ENCODE assay signal across 8 mouse cellular contexts in genomic region chrX:47913543-47913938, GRCm38 (mm10). TPM values are rescaled to one million over a fixed set of nuclear protein-coding genes. Genes with fewer than 3 reads are reported as not detected.
DNase-seq lines count a peak whose midpoint lies in the region; ATAC-seq and TF ChIP-seq lines count a peak whose summit lies in the region.

No protein-coding gene starts in this region.

- no peak overlapping the region for H3K27ac ChIP-seq in forebrain, embryonic 10.5 days
- H3K27ac ChIP-seq in forebrain, embryonic 16.5 days (ENCODE audit: low read length), result no peak overlapping the region
- H3K27ac ChIP-seq in liver, embryonic 12.5 days, result no peak overlapping the region
- H3K27ac ChIP-seq in liver, embryonic 11.5 days (ENCODE audit: low read depth, low read length), result no peak overlapping the region
- no peak overlapping the region for H3K27ac ChIP-seq in hindbrain, postnatal 0 days
- no peak overlapping the region for H3K27ac ChIP-seq in midbrain, postnatal 0 days (ENCODE audit: low read depth, low read length)

- no peaks in the 10 kb centered on the region; the same call in 1 of the 2 replicates for H3K36me3 ChIP-seq in forebrain, embryonic 10.5 days (replicated peaks)
- H3K36me3 ChIP-seq in forebrain, embryonic 16.5 days (ENCODE audit: control insufficient read depth, insufficient read depth), result no peaks in the 10 kb centered on the region
- no peaks in the 10 kb centered on the region for H3K36me3 ChIP-seq in liver, embryonic 12.5 days
- no peaks in the 10 kb centered on the region for H3K36me3 ChIP-seq in liver, embryonic 11.5 days (ENCODE audit: control insufficient read depth, insufficient read depth, low read length)
- no peaks in the 10 kb centered on the region for H3K36me3 ChIP-seq in hindbrain, postnatal 0 days (ENCODE audit: insufficient read depth, low read length)
- no peaks in the 10 kb centered on the region for H3K36me3 ChIP-seq in midbrain, postnatal 0 days (ENCODE audit: insufficient read depth, low read length)

- no peak for TF ChIP-seq CTCF in hindbrain, postnatal 0 days (IDR thresholded peaks at IDR 0.05; ENCODE audit: low read depth)
- no peak for TF ChIP-seq CTCF in midbrain, postnatal 0 days (IDR thresholded peaks at IDR 0.05)

- no peak overlapping the region for H3K9ac ChIP-seq in forebrain, embryonic 16.5 days (replicated peaks; ENCODE audit: low read depth, low read length)
- H3K9ac ChIP-seq in liver, embryonic 12.5 days, result no peak overlapping the region
- H3K9ac ChIP-seq in liver, embryonic 11.5 days (ENCODE audit: low read depth, low read length), result no peak overlapping the region
- no peak overlapping the region for H3K9ac ChIP-seq in hindbrain, postnatal 0 days (replicated peaks; ENCODE audit: low read length)
- no peak overlapping the region for H3K9ac ChIP-seq in midbrain, postnatal 0 days (replicated peaks; ENCODE audit: low read length, poor library complexity, severe bottlenecking)

- no peak overlapping the region for H3K4me2 ChIP-seq in forebrain, embryonic 16.5 days (ENCODE audit: low read length)
- H3K4me2 ChIP-seq in liver, embryonic 12.5 days, result peak overlapping the region; percentile 66; the same call in 1 of the 2 replicates
- no peak overlapping the region; the same call in 1 of the 2 replicates for H3K4me2 ChIP-seq in liver, embryonic 11.5 days
- H3K4me2 ChIP-seq in hindbrain, postnatal 0 days (ENCODE audit: low read depth, low read length), result peak overlapping the region; percentile 60
- H3K4me2 ChIP-seq in midbrain, postnatal 0 days (ENCODE audit: low read depth, low read length, poor library complexity, severe bottlenecking), result peak overlapping the region; percentile 57; the same call in 1 of the 2 replicates

- H3K27me3 ChIP-seq in forebrain, embryonic 10.5 days (ENCODE audit: poor library complexity, severe bottlenecking), result no peaks in the 10 kb centered on the region
- H3K27me3 ChIP-seq in forebrain, embryonic 16.5 days (replicated peaks; ENCODE audit: control insufficient read depth, insufficient read depth, low read length), result no peaks in the 10 kb centered on the region
- no peaks in the 10 kb centered on the region for H3K27me3 ChIP-seq in liver, embryonic 12.5 days (replicated peaks)
- H3K27me3 ChIP-seq in liver, embryonic 11.5 days (replicated peaks; ENCODE audit: control insufficient read depth, insufficient read depth, low read length), result no peaks in the 10 kb centered on the region
- no peaks in the 10 kb centered on the region for H3K27me3 ChIP-seq in hindbrain, postnatal 0 days (ENCODE audit: insufficient read depth, low read length)
- H3K27me3 ChIP-seq in midbrain, postnatal 0 days (ENCODE audit: insufficient read depth, low read length), result no peaks in the 10 kb centered on the region

- H3K4me1 ChIP-seq in forebrain, embryonic 10.5 days, result peaks cover 8% of the 10 kb centered on the region
- H3K4me1 ChIP-seq in forebrain, embryonic 16.5 days (replicated peaks; ENCODE audit: control insufficient read depth, insufficient read depth, low read length), result no peaks in the 10 kb centered on the region
- 0 out of 2 replicates have a peak, but pooled peaks cover 10% of the 10 kb centered on the region for H3K4me1 ChIP-seq in liver, embryonic 12.5 days
- H3K4me1 ChIP-seq in liver, embryonic 11.5 days (replicated peaks; ENCODE audit: control insufficient read depth, insufficient read depth, low read length), result no peaks in the 10 kb centered on the region
- no peaks in the 10 kb centered on the region for H3K4me1 ChIP-seq in hindbrain, postnatal 0 days (ENCODE audit: insufficient read depth, low read length)
- no peaks in the 10 kb centered on the region for H3K4me1 ChIP-seq in midbrain, postnatal 0 days (ENCODE audit: insufficient read depth, low read length)

- no peaks in the 10 kb centered on the region for H3K9me3 ChIP-seq in forebrain, embryonic 10.5 days
- H3K9me3 ChIP-seq in forebrain, embryonic 16.5 days (ENCODE audit: control insufficient read depth, low read length), result no peaks in the 10 kb centered on the region
- no peaks in the 10 kb centered on the region for H3K9me3 ChIP-seq in liver, embryonic 12.5 days (replicated peaks)
- no peaks in the 10 kb centered on the region for H3K9me3 ChIP-seq in liver, embryonic 11.5 days (ENCODE audit: control insufficient read depth, low read length)
- no peaks in the 10 kb centered on the region for H3K9me3 ChIP-seq in hindbrain, postnatal 0 days (ENCODE audit: low read length)
- no peaks in the 10 kb centered on the region for H3K9me3 ChIP-seq in midbrain, postnatal 0 days (ENCODE audit: low read length)

- no peak for DNase-seq in forebrain, embryonic 10.5 days (ENCODE audit: extremely low spot score, low spot score)
- DNase-seq in liver, embryonic 11.5 days (ENCODE audit: low spot score), result no peak
- no peak for DNase-seq in hindbrain, postnatal 0 days (ENCODE audit: low spot score)
- no peak for DNase-seq in midbrain, postnatal 0 days (ENCODE audit: low spot score)
- no peak for DNase-seq in thymus, postnatal 4 days

- peak overlapping the region; percentile 73; the same call in 1 of the 2 replicates for H3K4me3 ChIP-seq in forebrain, embryonic 10.5 days
- no peak overlapping the region for H3K4me3 ChIP-seq in forebrain, embryonic 16.5 days (replicated peaks; ENCODE audit: low read length)
- no peak overlapping the region for H3K4me3 ChIP-seq in liver, embryonic 12.5 days
- no peak overlapping the region for H3K4me3 ChIP-seq in liver, embryonic 11.5 days (ENCODE audit: low read depth, low read length)
- no peak overlapping the region; the same call in 1 of the 2 replicates for H3K4me3 ChIP-seq in hindbrain, postnatal 0 days (ENCODE audit: low read length)
- peak overlapping the region; percentile 63; the same call in 1 of the 2 replicates for H3K4me3 ChIP-seq in midbrain, postnatal 0 days (ENCODE audit: low read depth, low read length)

- WGBS in forebrain, embryonic 10.5 days, result 88% methylated on average over 7 of the region's 7 CpGs
- WGBS in forebrain, embryonic 16.5 days, result 84% methylated on average over 7 of the region's 7 CpGs
- 57% methylated on average over 7 of the region's 7 CpGs for WGBS in liver, embryonic 12.5 days (ENCODE audit: insufficient replicate concordance)
- WGBS in liver, embryonic 11.5 days, result 74% methylated on average over 7 of the region's 7 CpGs
- 68% methylated on average over 7 of the region's 7 CpGs for WGBS in hindbrain, postnatal 0 days
- WGBS in midbrain, postnatal 0 days, result 70% methylated on average over 7 of the region's 7 CpGs

- ATAC-seq in forebrain, embryonic 16.5 days, result no peak
- ATAC-seq in liver, embryonic 12.5 days, result no peak
- no peak for ATAC-seq in liver, embryonic 11.5 days (replicated peaks; ENCODE audit: low FRiP score)
- ATAC-seq in hindbrain, postnatal 0 days, result no peak
- ATAC-seq in midbrain, postnatal 0 days (ENCODE audit: low FRiP score), result no peak
- no peak for ATAC-seq in monocyte, adult 5-6 weeks (replicated peaks; ENCODE audit: insufficient number of reproducible peaks, low FRiP score, low TSS enrichment, poor library complexity, severe bottlenecking)

RNA-seq across cellular contexts. Expression of gene Ocrl, which starts 1.4 kb away (rescaled TPM):
- polyA plus RNA-seq in forebrain, embryonic 10.5 days (2016; fragmentation: Nextera tagmentation; extraction: Ambion mirVana), result 17.2 and 19.0 TPM in 2 replicates
- polyA plus RNA-seq in forebrain, embryonic 16.5 days (2015; fragmentation: Nextera tagmentation; extraction: Ambion mirVana), result 22.5 and 28.9 TPM in 2 replicates
- polyA plus RNA-seq in liver, embryonic 12.5 days (2016; fragmentation: Nextera tagmentation; extraction: Ambion mirVana), result 5.8 and 6.7 TPM in 2 replicates
- 11.8 and 12.8 TPM in 2 replicates for polyA plus RNA-seq in liver, embryonic 11.5 days (2014; fragmentation: Nextera tagmentation; extraction: Ambion mirVana)
- 33.9 and 38.9 TPM in 2 replicates for total RNA-seq in hindbrain, postnatal 0 days (2014; rRNA removed)
- 23.8 and 25.2 TPM in 2 replicates for polyA plus RNA-seq in hindbrain, postnatal 0 days (2015; fragmentation: Nextera tagmentation; extraction: Ambion mirVana)
- 38.8 and 48.9 TPM in 2 replicates for total RNA-seq in midbrain, postnatal 0 days (2014; rRNA removed)
- polyA plus RNA-seq in midbrain, postnatal 0 days (2015; fragmentation: Nextera tagmentation; extraction: Ambion mirVana), result 28.1 and 30.9 TPM in 2 replicates
- 6.5 to 13.6 TPM (median 6.7 TPM) in 3 replicates for total RNA-seq in monocyte, adult 5-6 weeks (2017)

RNA-seq across cellular contexts. Expression of gene Smarca1, which starts 20.8 kb away (rescaled TPM):
- polyA plus RNA-seq in forebrain, embryonic 10.5 days (2016; fragmentation: Nextera tagmentation; extraction: Ambion mirVana), result 14.1 and 15.5 TPM in 2 replicates
- 31.1 and 35.8 TPM in 2 replicates for polyA plus RNA-seq in forebrain, embryonic 16.5 days (2015; fragmentation: Nextera tagmentation; extraction: Ambion mirVana)
- 9.9 and 10.4 TPM in 2 replicates for polyA plus RNA-seq in liver, embryonic 12.5 days (2016; fragmentation: Nextera tagmentation; extraction: Ambion mirVana)
- 14.9 and 17.0 TPM in 2 replicates for polyA plus RNA-seq in liver, embryonic 11.5 days (2014; fragmentation: Nextera tagmentation; extraction: Ambion mirVana)
- 21.9 and 29.2 TPM in 2 replicates for total RNA-seq in hindbrain, postnatal 0 days (2014; rRNA removed)
- 23.8 and 24.5 TPM in 2 replicates for polyA plus RNA-seq in hindbrain, postnatal 0 days (2015; fragmentation: Nextera tagmentation; extraction: Ambion mirVana)
- total RNA-seq in midbrain, postnatal 0 days (2014; rRNA removed), result 42.0 and 50.0 TPM in 2 replicates
- 27.8 and 31.3 TPM in 2 replicates for polyA plus RNA-seq in midbrain, postnatal 0 days (2015; fragmentation: Nextera tagmentation; extraction: Ambion mirVana)
- total RNA-seq in monocyte, adult 5-6 weeks (2017), result not detected in 3 replicates

Comparison
In these comparisons a context has a peak if more than half of its experiments do, and no peak if none do; other contexts are left out.
1. H3K4me3 ChIP-seq: peak in forebrain, embryonic 10.5 days (single experiment) and midbrain, postnatal 0 days (single experiment); none in forebrain, embryonic 16.5 days (single experiment), liver, embryonic 12.5 days (single experiment), liver, embryonic 11.5 days (single experiment) and hindbrain, postnatal 0 days (single experiment).
2. H3K4me2 ChIP-seq: peak in liver, embryonic 12.5 days (single experiment), hindbrain, postnatal 0 days (single experiment) and midbrain, postnatal 0 days (single experiment); none in forebrain, embryonic 16.5 days (single experiment) and liver, embryonic 11.5 days (single experiment).